Mouse (Mus musculus): ENCODE measurements around the gene Lrrc75a. TPM values are rescaled to one million over a fixed set of nuclear protein-coding genes. Genes with fewer than 3 reads are reported as not detected.

Gene Lrrc75a
- polyA plus RNA-seq, 1 experiment from 2014 or later = 3.4 TPM

GRCm38 (mm10) chr11:62558152-62558551 lies 90.2 kb downstream of the Lrrc75a start:
- no peak for DNase-seq (ENCODE audit: low spot score)

- DNase-seq (ENCODE audit: low spot score) = no peak
Observed at GRCm38 (mm10) chr11:62557205-62557604, 91.1 kb downstream of the Lrrc75a start.

- DNase-seq (ENCODE audit: low spot score) = no peak
Observed at GRCm38 (mm10) chr11:62555896-62556412, 92.4 kb downstream of the Lrrc75a start.

- no peak for DNase-seq (ENCODE audit: low spot score)
Observed at GRCm38 (mm10) chr11:62554934-62555517, 93.3 kb downstream of the Lrrc75a start.

Other genes with a start within 250 kb of the Lrrc75a start
- 6.8 and 7.6 TPM in 2 replicates for gene Pigl, start 190.1 kb downstream of the Lrrc75a start, polyA plus RNA-seq (2015; fragmentation: Nextera tagmentation; extraction: Ambion mirVana)
- 181 and 220 TPM in 2 replicates for gene Ncor1, start 190.0 kb downstream of the Lrrc75a start, polyA plus RNA-seq (2015; fragmentation: Nextera tagmentation; extraction: Ambion mirVana)
- gene Cenpv, start 109.3 kb downstream of the Lrrc75a start, polyA plus RNA-seq (2015; fragmentation: Nextera tagmentation; extraction: Ambion mirVana) = 20.8 and 21.2 TPM in 2 replicates
- gene Ubb, start 97.4 kb downstream of the Lrrc75a start, polyA plus RNA-seq (2015; fragmentation: Nextera tagmentation; extraction: Ambion mirVana) = 3,204 and 3,318 TPM in 2 replicates
- 48.1 and 51.6 TPM in 2 replicates for gene Trpv2, start 74.0 kb downstream of the Lrrc75a start, polyA plus RNA-seq (2015; fragmentation: Nextera tagmentation; extraction: Ambion mirVana)
- gene Mmgt2, start 141 bp upstream of the Lrrc75a start, polyA plus RNA-seq (2015; fragmentation: Nextera tagmentation; extraction: Ambion mirVana) = 54.3 and 63.7 TPM in 2 replicates
- 3.0 and 3.2 TPM in 2 replicates for gene Zfp287, start 83.4 kb upstream of the Lrrc75a start, polyA plus RNA-seq (2015; fragmentation: Nextera tagmentation; extraction: Ambion mirVana)
- gene Gm10428, start 104.6 kb upstream of the Lrrc75a start, polyA plus RNA-seq (2015; fragmentation: Nextera tagmentation; extraction: Ambion mirVana) = not detected in 2 replicates
- 16.4 and 18.9 TPM in 2 replicates for gene Zfp286, start 140.9 kb upstream of the Lrrc75a start, polyA plus RNA-seq (2015; fragmentation: Nextera tagmentation; extraction: Ambion mirVana)
- 4.0 and 4.4 TPM in 2 replicates for gene Trim16, start 171.7 kb upstream of the Lrrc75a start, polyA plus RNA-seq (2015; fragmentation: Nextera tagmentation; extraction: Ambion mirVana)
- 2.1 and 3.0 TPM in 2 replicates for gene Fbxw10, start 198.5 kb upstream of the Lrrc75a start, polyA plus RNA-seq (2015; fragmentation: Nextera tagmentation; extraction: Ambion mirVana)
- 51.5 and 57.7 TPM in 2 replicates for gene Tvp23b, start 230.9 kb upstream of the Lrrc75a start, polyA plus RNA-seq (2015; fragmentation: Nextera tagmentation; extraction: Ambion mirVana)